In the genomic region with DNA sequence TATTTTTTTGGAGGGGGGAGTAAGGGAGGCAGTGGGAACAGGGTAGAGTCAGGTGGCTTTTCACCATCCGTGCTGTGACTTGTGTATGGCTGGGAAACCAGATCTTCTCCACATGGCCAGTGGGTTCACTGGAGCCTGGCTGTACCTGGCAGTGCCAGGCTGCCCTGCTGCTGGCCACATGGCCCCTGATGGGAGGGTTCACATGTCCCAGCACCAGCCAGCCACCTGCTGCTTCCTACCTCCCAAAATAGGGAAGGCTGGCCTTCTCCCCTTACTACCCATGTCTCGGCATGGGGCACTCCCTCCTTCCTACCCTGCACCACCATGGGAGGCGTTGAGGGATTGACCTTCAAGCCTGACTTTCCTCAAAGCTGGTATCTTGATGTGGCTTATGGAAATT, we compare ENCODE assay signal across 9 mouse cellular contexts.
"Had no signal": no experiment of that assay in that cellular context is flagged by ENCODE, and none has a peak within 500 bp of the region (broad histone marks: within the 10 kb centered on the region; RNA-seq: fewer than 3 reads in every experiment).

No protein-coding gene starts in this region.

- H3K36me3 ChIP-seq: limb, embryonic 15.5 days; liver, embryonic 12.5 days; lung, embryonic 15.5 days; midbrain, embryonic 13.5 days; neural tube, embryonic 15.5 days; stomach, embryonic 15.5 days had no signal

- H3K4me3 ChIP-seq: limb, embryonic 15.5 days; liver, embryonic 12.5 days; lung, embryonic 15.5 days; midbrain, embryonic 13.5 days; neural tube, embryonic 15.5 days; stomach, embryonic 15.5 days had no signal

- H3K4me2 ChIP-seq: limb, embryonic 15.5 days; liver, embryonic 12.5 days; lung, embryonic 15.5 days; midbrain, embryonic 13.5 days; neural tube, embryonic 15.5 days; stomach, embryonic 15.5 days had no signal

- DNase-seq: right cerebral cortex, postnatal 4 days; thymus, adult 2 months; thymus, postnatal 25 days had no signal

- H3K27me3 ChIP-seq: limb, embryonic 15.5 days; lung, embryonic 15.5 days; neural tube, embryonic 15.5 days; stomach, embryonic 15.5 days had no signal
